ENCODE assay signal across 16 mouse cellular contexts in the genomic region with DNA sequence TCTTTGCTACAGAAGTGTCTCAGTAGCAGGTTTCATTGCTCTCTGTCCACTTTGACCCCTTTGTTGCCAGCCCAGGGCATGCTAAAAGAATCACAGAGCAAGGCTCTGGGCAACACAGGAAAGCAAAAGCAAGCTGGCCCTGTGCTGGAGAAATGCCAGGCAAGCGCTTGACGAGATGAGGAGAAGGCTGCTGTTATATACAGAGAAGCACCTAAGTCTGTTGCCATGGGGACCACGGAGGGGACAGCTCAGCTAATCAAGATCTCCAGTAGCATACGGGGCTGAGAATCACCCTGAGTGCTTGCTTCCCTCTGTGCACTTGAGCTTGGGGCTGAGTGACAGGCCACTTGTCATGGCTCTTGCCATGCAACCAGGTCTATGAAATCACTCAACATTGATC. TPM values are rescaled to one million over a fixed set of nuclear protein-coding genes. Genes with fewer than 3 reads are reported as not detected.
DNase-seq lines count a peak whose midpoint lies in the region; ATAC-seq lines count a peak whose summit lies in the region.
"Had no signal": no experiment of that assay in that cellular context is flagged by ENCODE, and none has a peak within 500 bp of the region (broad histone marks: within the 10 kb centered on the region; RNA-seq: fewer than 3 reads in every experiment).

No protein-coding gene starts in this region.

- WGBS in hindbrain, embryonic 14.5 days = 27% methylated on average over 4 of the region's 4 CpGs
- WGBS in hindbrain, embryonic 11.5 days = 59% methylated on average over 4 of the region's 4 CpGs
- WGBS in forebrain, embryonic 14.5 days = 32% methylated on average over 4 of the region's 4 CpGs
- 22% methylated on average over 4 of the region's 4 CpGs for WGBS in midbrain, embryonic 15.5 days

- H3K9me3 ChIP-seq in hindbrain, embryonic 14.5 days (ENCODE audit: control insufficient read depth, low read length) = no peaks in the 10 kb centered on the region
- no peaks in the 10 kb centered on the region for H3K9me3 ChIP-seq in hindbrain, embryonic 11.5 days (ENCODE audit: control insufficient read depth, low read length)
- no peaks in the 10 kb centered on the region for H3K9me3 ChIP-seq in forebrain, embryonic 14.5 days (replicated peaks; ENCODE audit: control insufficient read depth, low read length)
- H3K9me3 ChIP-seq in midbrain, embryonic 15.5 days = no peaks in the 10 kb centered on the region
- H3K9me3 ChIP-seq: heart, embryonic 13.5 days; limb, embryonic 13.5 days; neural tube, embryonic 12.5 days had no signal

- H3K4me2 ChIP-seq in hindbrain, embryonic 14.5 days (replicated peaks) = no peak overlapping the region
- no peak overlapping the region for H3K4me2 ChIP-seq in hindbrain, embryonic 11.5 days (replicated peaks; ENCODE audit: low read depth, low read length)
- H3K4me2 ChIP-seq in forebrain, embryonic 14.5 days (ENCODE audit: low read length) = no peak overlapping the region
- H3K4me2 ChIP-seq in midbrain, embryonic 15.5 days = no peak overlapping the region
- H3K4me2 ChIP-seq: heart, embryonic 13.5 days; limb, embryonic 13.5 days; neural tube, embryonic 12.5 days had no signal

- peak; percentile 51 for DNase-seq in hindbrain, embryonic 14.5 days (ENCODE audit: low spot score)
- no peak for DNase-seq in hindbrain, embryonic 11.5 days (ENCODE audit: low spot score)
- peak; percentile 50 for DNase-seq in MN1 (ENCODE audit: low spot score)
- DNase-seq in forebrain, embryonic 14.5 days (ENCODE audit: low spot score) = peak; percentile 72
- DNase-seq in lung, postnatal 14 days = no peak
- DNase-seq in layer of hippocampus, adult 18-20 months (ENCODE audit: low spot score in 2 of 2) = no peak
- DNase-seq in spleen, adult 12 weeks (ENCODE audit: low spot score) = no peak
- DNase-seq: adrenal gland, postnatal 14 days; cerebellum, postnatal 36 days; gastrocnemius, postnatal 36 days; kidney, adult 8-10 months; lung, adult 18-20 months had no signal

- no peak; the same call in 1 of the 2 replicates for ATAC-seq in hindbrain, embryonic 14.5 days (ENCODE audit: low FRiP score)
- no peak for ATAC-seq in hindbrain, embryonic 11.5 days (ENCODE audit: low FRiP score)
- peak; percentile 64; the same call in 1 of the 2 replicates for ATAC-seq in forebrain, embryonic 14.5 days
- peak; percentile 81 for ATAC-seq in midbrain, embryonic 15.5 days (replicated peaks)

- no peak overlapping the region for H3K9ac ChIP-seq in hindbrain, embryonic 14.5 days
- H3K9ac ChIP-seq in hindbrain, embryonic 11.5 days (ENCODE audit: low read depth, low read length) = no peak overlapping the region
- H3K9ac ChIP-seq in forebrain, embryonic 14.5 days (ENCODE audit: low read length) = no peak overlapping the region
- no peak overlapping the region for H3K9ac ChIP-seq in midbrain, embryonic 15.5 days
- H3K9ac ChIP-seq: heart, embryonic 13.5 days; limb, embryonic 13.5 days; neural tube, embryonic 12.5 days had no signal

- no peaks in the 10 kb centered on the region for H3K36me3 ChIP-seq in hindbrain, embryonic 14.5 days (replicated peaks; ENCODE audit: control insufficient read depth, insufficient read depth)
- H3K36me3 ChIP-seq in hindbrain, embryonic 11.5 days (ENCODE audit: control insufficient read depth, insufficient read depth, low read length) = no peaks in the 10 kb centered on the region
- no peaks in the 10 kb centered on the region for H3K36me3 ChIP-seq in forebrain, embryonic 14.5 days (ENCODE audit: control insufficient read depth, insufficient read depth, low read length)
- no peaks in the 10 kb centered on the region for H3K36me3 ChIP-seq in midbrain, embryonic 15.5 days (replicated peaks)
- H3K36me3 ChIP-seq: heart, embryonic 13.5 days; limb, embryonic 13.5 days; neural tube, embryonic 12.5 days had no signal

- H3K27me3 ChIP-seq in hindbrain, embryonic 14.5 days (ENCODE audit: control insufficient read depth, insufficient read depth, low read length) = no peaks in the 10 kb centered on the region
- H3K27me3 ChIP-seq in hindbrain, embryonic 11.5 days (ENCODE audit: control insufficient read depth, insufficient read depth, low read length) = 0 out of 2 replicates have a peak, but pooled peaks cover 4% of the 10 kb centered on the region
- H3K27me3 ChIP-seq in forebrain, embryonic 14.5 days (replicated peaks; ENCODE audit: control insufficient read depth, insufficient read depth, low read length) = no peaks in the 10 kb centered on the region
- no peaks in the 10 kb centered on the region for H3K27me3 ChIP-seq in midbrain, embryonic 15.5 days (replicated peaks)
- H3K27me3 ChIP-seq: heart, embryonic 13.5 days had no signal

- H3K27ac ChIP-seq in hindbrain, embryonic 14.5 days = 0 out of 2 replicates have a peak overlapping the region, but pooled peaks have one; percentile 26
- no peak overlapping the region for H3K27ac ChIP-seq in hindbrain, embryonic 11.5 days (ENCODE audit: low read depth, low read length)
- no peak overlapping the region for H3K27ac ChIP-seq in forebrain, embryonic 14.5 days (ENCODE audit: low read depth, low read length)
- peak overlapping the region; percentile 40 for H3K27ac ChIP-seq in midbrain, embryonic 15.5 days
- H3K27ac ChIP-seq: heart, embryonic 13.5 days; limb, embryonic 13.5 days; neural tube, embryonic 12.5 days had no signal

- H3K4me3 ChIP-seq in hindbrain, embryonic 14.5 days (replicated peaks; ENCODE audit: low read length) = no peak overlapping the region
- no peak overlapping the region for H3K4me3 ChIP-seq in hindbrain, embryonic 11.5 days (ENCODE audit: low read depth, low read length)
- H3K4me3 ChIP-seq in forebrain, embryonic 14.5 days (ENCODE audit: low read depth, low read length) = no peak overlapping the region
- H3K4me3 ChIP-seq in midbrain, embryonic 15.5 days = no peak overlapping the region
- H3K4me3 ChIP-seq: heart, embryonic 13.5 days; limb, embryonic 13.5 days; neural tube, embryonic 12.5 days had no signal

- H3K4me1 ChIP-seq in hindbrain, embryonic 14.5 days (replicated peaks; ENCODE audit: control insufficient read depth, insufficient read depth, low read length) = peaks cover 10% of the 10 kb centered on the region; the same call in 1 of the 2 replicates
- H3K4me1 ChIP-seq in hindbrain, embryonic 11.5 days (replicated peaks; ENCODE audit: control insufficient read depth, insufficient read depth, low read length) = no peaks in the 10 kb centered on the region
- no peaks in the 10 kb centered on the region for H3K4me1 ChIP-seq in forebrain, embryonic 14.5 days (ENCODE audit: control insufficient read depth, insufficient read depth, low read length)
- peaks cover 8% of the 10 kb centered on the region for H3K4me1 ChIP-seq in midbrain, embryonic 15.5 days
- H3K4me1 ChIP-seq: limb, embryonic 13.5 days; neural tube, embryonic 12.5 days had no signal

RNA-seq across cellular contexts. Expression of gene 2410004P03Rik, which starts 39.5 kb away (rescaled TPM):
- polyA plus RNA-seq in hindbrain, embryonic 14.5 days (2014; fragmentation: Nextera tagmentation; extraction: Ambion mirVana) = 7.7 and 8.2 TPM in 2 replicates
- 1.7 and 3.2 TPM in 2 replicates for polyA plus RNA-seq in hindbrain, embryonic 11.5 days (2014; fragmentation: Nextera tagmentation; extraction: Ambion mirVana)
- polyA plus RNA-seq in forebrain, embryonic 14.5 days (2014; fragmentation: Nextera tagmentation; extraction: Ambion mirVana) = 2.8 and 4.9 TPM in 2 replicates
- polyA plus RNA-seq in midbrain, embryonic 15.5 days (2015; fragmentation: Nextera tagmentation; extraction: Ambion mirVana) = 5.2 and 5.4 TPM in 2 replicates
- 1 to 10 TPM in 1 of 2 experiments, under 1 TPM in 1; 0.99 to 1.8 TPM for total RNA-seq in layer of hippocampus, adult 18-20 months (2021)
- total RNA-seq: adrenal gland, postnatal 14 days; gastrocnemius, postnatal 36 days had no signal
- polyA plus RNA-seq: heart, embryonic 13.5 days had no signal

RNA-seq across cellular contexts. Expression of gene Pqlc3, which starts 50.8 kb away (rescaled TPM):
- 1.6 and 1.9 TPM in 2 replicates for polyA plus RNA-seq in hindbrain, embryonic 14.5 days (2014; fragmentation: Nextera tagmentation; extraction: Ambion mirVana)
- polyA plus RNA-seq in hindbrain, embryonic 11.5 days (2014; fragmentation: Nextera tagmentation; extraction: Ambion mirVana) = 2.9 and 3.4 TPM in 2 replicates
- 0.94 and 2.1 TPM in 2 replicates for polyA plus RNA-seq in forebrain, embryonic 14.5 days (2014; fragmentation: Nextera tagmentation; extraction: Ambion mirVana)
- polyA plus RNA-seq in midbrain, embryonic 15.5 days (2015; fragmentation: Nextera tagmentation; extraction: Ambion mirVana) = 2.4 and 2.6 TPM in 2 replicates
- total RNA-seq in layer of hippocampus, adult 18-20 months (2021) = 1 to 10 TPM in 1 of 2 experiments, under 1 TPM in 1; 0.89 to 1.3 TPM

Comparison
In these comparisons a context has a peak if more than half of its experiments do, and no peak if none do; other contexts are left out.
1. DNase-seq: peak in hindbrain, embryonic 14.5 days (single experiment), MN1 (single experiment) and forebrain, embryonic 14.5 days (single experiment); none in hindbrain, embryonic 11.5 days (single experiment), lung, postnatal 14 days (single experiment), layer of hippocampus, adult 18-20 months (0 of 2) and spleen, adult 12 weeks (single experiment).
2. H3K27ac ChIP-seq: peak in hindbrain, embryonic 14.5 days (single experiment) and midbrain, embryonic 15.5 days (single experiment); none in hindbrain, embryonic 11.5 days (single experiment) and forebrain, embryonic 14.5 days (single experiment).
3. ATAC-seq: peak in forebrain, embryonic 14.5 days (single experiment) and midbrain, embryonic 15.5 days (single experiment); none in hindbrain, embryonic 14.5 days (single experiment) and hindbrain, embryonic 11.5 days (single experiment).